Mouse (Mus musculus): ENCODE data around the gene Iqgap2. TPM values are rescaled to one million over a fixed set of nuclear protein-coding genes. Genes with fewer than 3 reads are reported as not detected.

Gene Iqgap2
- total and polyA plus RNA-seq, 3 experiments, result 0.08 to 0.14 (median 0.11) TPM

GRCm38 (mm10) chr13:95844950-95845349 lies 46.8 kb downstream of the Iqgap2 start:
- no peaks in the 10 kb centered on the region for H3K4me1 ChIP-seq (ENCODE audit: control insufficient read depth in 1 of 2, insufficient read depth in 2 of 2)
- H3K4me2 ChIP-seq (ENCODE audit: insufficient read depth, low read depth, poor library complexity, severe bottlenecking), result no peak overlapping the region; the same call in 1 of the 2 replicates
- no peak for DNase-seq (ENCODE audit: extremely low read depth)
- in situ Hi-C loops (cut with MboI; ENCODE audit: low pct_ligation_motif_present, low pct_unique_long_range_greater_than_20kb, low sequenced_read_pairs), result no loop called here
- H3K27ac ChIP-seq (ENCODE audit: insufficient read depth, low read depth), result no peak overlapping the region
- no peaks in the 10 kb centered on the region for H3K36me3 ChIP-seq (replicated peaks in 1 of 2; ENCODE audit: control insufficient read depth in 1 of 2, insufficient read depth in 1 of 2, low read length in 1 of 2)
- TF ChIP-seq TBP (conservative IDR thresholded peaks at IDR 0.05; ENCODE audit: low read depth, low read length) (no peak), USF1 (IDR thresholded peaks at IDR 0.05; ENCODE audit: low read depth, low read length) (no peak), SMC3 (IDR thresholded peaks at IDR 0.05; ENCODE audit: low read depth, low read length) (no peak), MAZ (IDR thresholded peaks at IDR 0.05; ENCODE audit: low read depth, low read length) (no peak), POLR2AphosphoS2 (IDR thresholded peaks at IDR 0.05; ENCODE audit: low read depth, low read length) (no peak), IRF4 (IDR thresholded peaks at IDR 0.05; ENCODE audit: low read depth, low read length) (no peak), ELF1 (IDR thresholded peaks at IDR 0.05; ENCODE audit: low read depth, low read length) (no peak), PAX5 (IDR thresholded peaks at IDR 0.05; ENCODE audit: low read length) (no peak), POLR2A (IDR thresholded peaks at IDR 0.05; ENCODE audit: low read depth, low read length) (no peak), MXI1 (IDR thresholded peaks at IDR 0.05; ENCODE audit: low read depth, low read length) (no peak), ZKSCAN1 (IDR thresholded peaks at IDR 0.05; ENCODE audit: borderline replicate concordance, low read depth, low read length) (no peak), KAT2A (IDR thresholded peaks at IDR 0.05; ENCODE audit: insufficient replicate concordance, low read length) (no peak), CHD2 (IDR thresholded peaks at IDR 0.05; ENCODE audit: low read length) (no peak), ETS1 (conservative IDR thresholded peaks at IDR 0.05; ENCODE audit: low read depth, low read length) (no peak), E2F4 (IDR thresholded peaks at IDR 0.05; ENCODE audit: insufficient replicate concordance, low read depth, low read length) (no peak), JUND (conservative IDR thresholded peaks at IDR 0.05; ENCODE audit: low read depth, low read length) (no peak), ZC3H11A (IDR thresholded peaks at IDR 0.05; ENCODE audit: low read depth, low read length) (no peak)
- dilution Hi-C loops (cut with MboI; ENCODE audit: extremely low pct_ligation_motif_present, extremely low pct_unique_long_range_greater_than_20kb, low sequenced_read_pairs), result no loop called here
- H3K9ac ChIP-seq (ENCODE audit: insufficient read depth, low read depth), result no peak overlapping the region
- H3K79me2 ChIP-seq (replicated peaks; ENCODE audit: control insufficient read depth, extremely low read depth, insufficient read depth, poor library complexity, severe bottlenecking), result no peaks in the 10 kb centered on the region
- no peak overlapping the region for H3K4me3 ChIP-seq (replicated peaks in 1 of 3; ENCODE audit: low read depth in 2 of 3, low read length in 2 of 3, poor library complexity in 1 of 3)
- no peaks in the 10 kb centered on the region for H3K27me3 ChIP-seq (replicated peaks)
- H3K9me3 ChIP-seq (replicated peaks; ENCODE audit: low read length), result no peaks in the 10 kb centered on the region

DNA sequence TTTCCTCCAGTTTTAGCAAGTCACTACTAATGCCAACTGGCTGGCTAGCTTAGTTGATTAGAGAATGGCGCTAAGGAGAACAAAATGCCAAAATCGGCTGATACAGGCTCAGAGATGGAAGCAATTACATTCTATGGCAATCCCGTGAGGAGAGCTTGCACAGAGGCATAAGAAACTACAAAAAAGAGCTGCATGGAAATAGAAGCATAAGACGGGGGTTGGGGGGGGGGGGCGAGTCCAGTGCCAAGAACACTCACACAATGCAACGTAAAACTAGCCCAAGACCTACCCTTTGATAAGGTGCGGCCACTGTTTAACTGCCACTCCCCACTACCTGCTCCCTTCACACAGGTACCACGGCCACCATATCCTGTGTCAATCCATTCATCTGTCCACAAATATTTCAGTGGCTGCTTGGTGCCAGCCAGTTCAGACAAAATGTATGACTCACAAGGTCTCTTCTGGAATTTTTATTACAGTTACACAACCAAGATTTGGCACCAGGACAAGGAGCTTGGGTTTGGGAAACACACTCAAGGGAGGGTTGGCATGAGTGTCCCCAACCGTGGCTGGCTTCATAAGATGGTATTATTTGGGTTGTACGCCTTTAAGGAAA lies 48.2 kb downstream of the Iqgap2 start:
- DNase-seq (ENCODE audit: extremely low read depth), result no peak
- dilution Hi-C loops (cut with MboI; ENCODE audit: extremely low pct_ligation_motif_present, extremely low pct_unique_long_range_greater_than_20kb, low sequenced_read_pairs), result no loop called here

More for the DNA sequence above, 48.2 kb downstream of the Iqgap2 start:
- Histone ChIP-seq H3K9me3 (replicated peaks; ENCODE audit: low read length) (no peaks in the 10 kb centered on the region), H3K4me2 (ENCODE audit: insufficient read depth, low read depth, poor library complexity, severe bottlenecking) (no peak overlapping the region), H3K27ac (ENCODE audit: insufficient read depth, low read depth) (no peak overlapping the region), H3K4me3 (replicated peaks in 1 of 3; ENCODE audit: low read depth in 2 of 3, low read length in 2 of 3, poor library complexity in 1 of 3) (no peak overlapping the region), H3K79me2 (replicated peaks; ENCODE audit: control insufficient read depth, extremely low read depth, insufficient read depth, poor library complexity, severe bottlenecking) (no peaks in the 10 kb centered on the region), H3K36me3 (replicated peaks in 1 of 2; ENCODE audit: control insufficient read depth in 1 of 2, insufficient read depth in 1 of 2, low read length in 1 of 2) (no peaks in the 10 kb centered on the region), H3K4me1 (ENCODE audit: control insufficient read depth in 1 of 2, insufficient read depth in 2 of 2) (no peaks in the 10 kb centered on the region), H3K9ac (ENCODE audit: insufficient read depth, low read depth) (no peak overlapping the region), H3K27me3 (replicated peaks) (no peaks in the 10 kb centered on the region)
- in situ Hi-C loops (cut with MboI; ENCODE audit: low pct_ligation_motif_present, low pct_unique_long_range_greater_than_20kb, low sequenced_read_pairs), result no loop called here
- no peak for TF ChIP-seq POLR2A (IDR thresholded peaks at IDR 0.05; ENCODE audit: low read depth, low read length)
